In the genomic region with DNA sequence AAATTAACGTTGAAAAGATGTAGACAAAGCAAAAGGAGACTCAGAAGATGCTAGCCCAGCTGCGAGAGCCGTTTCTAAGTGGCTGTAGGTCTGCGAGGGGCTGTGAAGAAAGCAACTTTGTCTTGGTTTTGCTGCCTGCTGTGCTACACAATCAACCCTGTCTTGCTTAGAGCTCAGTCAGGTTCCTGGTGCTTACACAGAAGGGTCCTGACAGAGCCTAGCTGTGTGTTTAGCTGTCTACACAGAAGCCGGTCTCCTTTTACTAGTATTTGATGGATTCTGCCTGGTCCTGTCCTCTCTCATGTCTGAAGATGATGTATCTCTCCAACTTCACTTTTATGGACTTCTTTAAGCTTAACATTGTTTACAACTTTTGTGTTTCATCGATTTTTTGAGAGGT, we compare ENCODE assay signal across 46 mouse cellular contexts. TPM values are rescaled to one million over a fixed set of nuclear protein-coding genes. Genes with fewer than 3 reads are reported as not detected.
"Had no signal": no experiment of that assay in that cellular context is flagged by ENCODE, and none has a peak within 500 bp of the region (broad histone marks: within the 10 kb centered on the region; RNA-seq: fewer than 3 reads in every experiment).

No protein-coding gene starts in this region.

- DNase-seq: heart, postnatal 10 days; heart, postnatal 14 days; heart, postnatal 36 days; heart, postnatal 4 days; kidney, adult 11 months; kidney, adult 18-20 months; kidney, adult 2 months; kidney, adult 8-10 months; kidney, adult 9 months; kidney, postnatal 10 days; kidney, postnatal 14 days; kidney, postnatal 25 days; kidney, postnatal 36 days; kidney, postnatal 4 days; layer of hippocampus, adult 9-11 months; layer of hippocampus, postnatal 36 days had no signal

- H3K4me2 ChIP-seq: heart, embryonic 12.5 days; heart, embryonic 13.5 days; heart, embryonic 15.5 days; hindbrain, embryonic 12.5 days; hindbrain, embryonic 13.5 days; hindbrain, embryonic 14.5 days; hindbrain, embryonic 15.5 days; intestine, embryonic 15.5 days; kidney, embryonic 15.5 days had no signal

- H3K4me3 ChIP-seq: heart, embryonic 12.5 days; heart, embryonic 13.5 days; heart, embryonic 15.5 days; hindbrain, embryonic 10.5 days; hindbrain, embryonic 12.5 days; hindbrain, embryonic 13.5 days; hindbrain, embryonic 15.5 days; intestine, embryonic 15.5 days; kidney, embryonic 15.5 days; layer of hippocampus, adult 2 months; left cerebral cortex, adult 2 months had no signal

- H3K27ac ChIP-seq: heart, embryonic 13.5 days; heart, embryonic 15.5 days; hindbrain, embryonic 10.5 days; hindbrain, embryonic 12.5 days; hindbrain, embryonic 13.5 days; hindbrain, embryonic 14.5 days; hindbrain, embryonic 15.5 days; hindbrain, postnatal 0 days; intestine, embryonic 15.5 days; kidney, embryonic 15.5 days; kidney, postnatal 0 days; layer of hippocampus, adult 2 months; left cerebral cortex, adult 2 months had no signal

- H3K4me1 ChIP-seq: heart, embryonic 12.5 days; heart, embryonic 15.5 days; hindbrain, embryonic 10.5 days; hindbrain, embryonic 12.5 days; hindbrain, embryonic 13.5 days; hindbrain, embryonic 15.5 days; intestine, embryonic 15.5 days; kidney, embryonic 15.5 days had no signal

- H3K9ac ChIP-seq: heart, embryonic 12.5 days; heart, embryonic 13.5 days; heart, embryonic 15.5 days; hindbrain, embryonic 12.5 days; hindbrain, embryonic 13.5 days; hindbrain, embryonic 14.5 days; hindbrain, embryonic 15.5 days; intestine, embryonic 15.5 days; kidney, embryonic 15.5 days had no signal

- H3K27me3 ChIP-seq: heart, embryonic 12.5 days; heart, embryonic 13.5 days; heart, embryonic 15.5 days; hindbrain, embryonic 12.5 days; hindbrain, embryonic 13.5 days; hindbrain, embryonic 15.5 days; intestine, embryonic 15.5 days; kidney, embryonic 15.5 days had no signal

- ATAC-seq: hindbrain, embryonic 16.5 days; hindbrain, postnatal 0 days; inflammation-experienced regulatory T-cells, adult 6 months; intestine, embryonic 15.5 days; intestine, embryonic 16.5 days; intestine, postnatal 0 days had no signal

- H3K36me3 ChIP-seq: heart, embryonic 12.5 days; heart, embryonic 13.5 days; heart, embryonic 15.5 days; hindbrain, embryonic 10.5 days; hindbrain, embryonic 12.5 days; hindbrain, embryonic 13.5 days; hindbrain, embryonic 15.5 days; intestine, embryonic 15.5 days; kidney, embryonic 15.5 days had no signal

- H3K9me3 ChIP-seq: heart, embryonic 12.5 days; heart, embryonic 13.5 days; heart, embryonic 15.5 days; hindbrain, embryonic 10.5 days; hindbrain, embryonic 12.5 days; hindbrain, embryonic 13.5 days; hindbrain, embryonic 15.5 days; intestine, embryonic 15.5 days; kidney, embryonic 15.5 days had no signal

RNA-seq across cellular contexts. Expression of gene Dhrs2, which starts 33.6 kb away (rescaled TPM):
- total RNA-seq: heart, postnatal 10 days; heart, postnatal 14 days; heart, postnatal 25 days; heart, postnatal 36 days; heart, postnatal 4 days; layer of hippocampus, adult 18-20 months; layer of hippocampus, adult 2 months; layer of hippocampus, adult 8-10 months; layer of hippocampus, postnatal 14 days; layer of hippocampus, postnatal 25 days; layer of hippocampus, postnatal 36 days; left cerebral cortex, adult 18-20 months; left cerebral cortex, adult 2 months; left cerebral cortex, adult 8-10 months had no signal
- polyA plus RNA-seq: heart, embryonic 12.5 days; heart, embryonic 13.5 days; heart, embryonic 14.5 days; heart, embryonic 15.5 days; heart, embryonic 16.5 days; heart, postnatal 0 days; hindbrain, embryonic 10.5 days; hindbrain, embryonic 11.5 days; inflammation-experienced regulatory T-cells, adult 6 months; kidney, adult 2 months; large intestine, adult 2 months had no signal
